Mouse (Mus musculus) testis, adult 2 months (tissue): ENCODE results near the gene Kcnmb2. TPM values are rescaled to one million over a fixed set of nuclear protein-coding genes. Genes with fewer than 3 reads are reported as not detected.
A peak's percentile ranks its signal among the peaks of the same experiment; 100 is the strongest.

Experiments
- H3K27ac ChIP-seq: fragments of 200-500 bp; 2 replicates; pipeline ENCODE4 v1.5.1; 2012; ENCODE audit warnings: low read depth, low read length; ENCODE audit not compliant: control insufficient read depth, insufficient read depth
- H3K27me3 ChIP-seq: fragments of 200-500 bp; 2 replicates; pipeline ENCODE4 v1.6.1; 2012; ENCODE audit warnings: mild to moderate bottlenecking, low read length, moderate library complexity; ENCODE audit not compliant: control insufficient read depth, insufficient read depth
- H3K36me3 ChIP-seq: fragments of 200-500 bp; 2 replicates; pipeline ENCODE4 v1.6.1; 2012; ENCODE audit warnings: mild to moderate bottlenecking, low read length; ENCODE audit not compliant: control insufficient read depth, insufficient read depth
- H3K4me1 ChIP-seq: fragments of 200-500 bp; 2 replicates; pipeline ENCODE4 v1.6.1; 2012; ENCODE audit warnings: low read length; ENCODE audit not compliant: control insufficient read depth, insufficient read depth
- H3K4me3 ChIP-seq: fragments of 200-500 bp; 2 replicates; pipeline ENCODE4 v1.5.1; 2012; ENCODE audit warnings: low read depth, mild to moderate bottlenecking, low read length, moderate library complexity, mixed read lengths; ENCODE audit not compliant: control insufficient read depth
- CTCF ChIP-seq: fragments of 200-500 bp; IDR thresholded peaks from 2 replicates; pipeline ENCODE4 v1.5.1; 2012; ENCODE audit warnings: low read depth, mild to moderate bottlenecking, inconsistent platforms, low read length, moderate library complexity; ENCODE audit not compliant: control insufficient read depth, insufficient read depth, insufficient replicate concordance
- POLR2A ChIP-seq: fragments of 200-500 bp; IDR thresholded peaks from 2 replicates; pipeline ENCODE4 v1.6.1; 2012; ENCODE audit warnings: low read depth, mild to moderate bottlenecking, inconsistent platforms, low read length, moderate library complexity; ENCODE audit not compliant: control insufficient read depth
- polyA plus RNA-seq: library from polyadenylated mRNA; depleted of rRNA; stranded (reverse); fragments of >200 nt; gene quantifications from 2 replicates; pipeline ENCODE4 v1.2.3, GENCODE M21; 2012; rRNA removed

Gene Kcnmb2
- polyA plus RNA-seq, result 0.10 and 0.49 TPM in 2 replicates

DNA sequence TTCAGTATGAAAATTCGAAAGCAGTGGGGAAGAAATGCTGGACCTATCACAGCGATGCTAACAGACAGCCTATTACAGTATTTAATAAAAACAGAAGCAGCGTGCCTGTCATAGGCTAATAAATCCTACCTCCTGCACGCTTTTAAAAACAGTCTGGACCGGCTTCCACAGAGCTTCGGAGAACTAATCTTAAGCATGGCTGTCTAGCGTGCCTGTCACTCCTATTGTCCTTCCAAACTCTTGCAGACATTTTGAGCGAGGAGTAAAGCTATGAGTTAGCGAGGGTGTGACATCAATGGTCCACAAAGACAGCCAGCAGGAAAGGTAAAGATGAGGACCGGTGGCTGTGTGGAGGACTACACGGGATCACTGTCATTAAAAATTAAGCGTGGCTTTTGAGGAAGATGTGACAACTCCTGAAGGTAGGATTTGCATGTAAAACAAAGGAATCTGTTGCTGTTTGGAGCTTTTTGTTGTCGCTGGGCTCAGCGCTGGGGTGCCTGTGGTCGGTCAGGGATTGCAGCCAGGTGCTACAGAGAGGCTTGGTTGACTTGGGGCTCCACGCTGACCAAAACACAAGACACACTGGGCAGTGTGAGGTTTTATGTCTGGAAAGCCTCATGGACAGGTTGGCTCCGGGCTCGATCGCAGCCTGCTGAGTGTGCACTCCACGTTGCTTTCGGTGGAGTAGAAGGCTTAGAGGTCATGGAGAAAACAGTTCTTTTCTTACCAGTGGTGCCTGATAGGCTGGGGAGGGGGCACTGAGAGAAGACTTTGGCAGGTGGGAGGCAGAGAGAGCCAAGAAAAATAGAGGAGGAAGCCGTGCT is at the start of gene Kcnmb2:
TSS of gene Kcnmb2 (plus strand) at position 4 of the 827 bp plus-strand sequence.
- Histone ChIP-seq H3K27ac (no peak within 1 kb of the TSS), H3K27me3 (no peaks in the 10 kb centered on the region)

DNA sequence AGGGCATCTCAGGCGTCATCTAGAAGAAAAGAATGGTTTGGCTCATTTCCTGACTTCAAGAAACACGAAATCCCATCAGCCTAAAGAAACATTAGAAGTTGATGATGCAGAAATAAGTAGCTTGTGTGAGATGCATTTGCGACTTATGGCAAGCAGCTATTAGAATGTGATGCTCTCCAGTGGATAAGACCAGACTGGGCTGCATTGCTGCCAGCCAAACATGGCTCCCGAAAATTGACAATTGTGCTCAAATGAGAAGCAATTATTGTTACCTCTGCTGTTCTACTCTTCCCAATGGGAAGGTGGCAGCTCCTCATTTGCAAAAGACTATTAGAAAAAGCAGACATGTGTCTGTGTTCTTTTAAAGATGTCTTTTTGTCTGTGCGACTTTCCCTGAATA is 38.8 kb upstream of the Kcnmb2 start:
- H3K27ac ChIP-seq, result no peak overlapping the region
- H3K4me3 ChIP-seq, result no peak overlapping the region
- no peaks in the 10 kb centered on the region for H3K36me3 ChIP-seq
- H3K4me1 ChIP-seq, result no peaks in the 10 kb centered on the region
- TF ChIP-seq POLR2A (no peak), CTCF (no peak)
- no peaks in the 10 kb centered on the region for H3K27me3 ChIP-seq

More for the DNA sequence above, at the start of gene Kcnmb2:
- no peaks in the 10 kb centered on the region for H3K4me1 ChIP-seq
- TF ChIP-seq CTCF, result no peak
- TF ChIP-seq POLR2A, result no peak
- no peaks in the 10 kb centered on the region for H3K36me3 ChIP-seq
- no peak within 1 kb of the TSS for H3K4me3 ChIP-seq

DNA sequence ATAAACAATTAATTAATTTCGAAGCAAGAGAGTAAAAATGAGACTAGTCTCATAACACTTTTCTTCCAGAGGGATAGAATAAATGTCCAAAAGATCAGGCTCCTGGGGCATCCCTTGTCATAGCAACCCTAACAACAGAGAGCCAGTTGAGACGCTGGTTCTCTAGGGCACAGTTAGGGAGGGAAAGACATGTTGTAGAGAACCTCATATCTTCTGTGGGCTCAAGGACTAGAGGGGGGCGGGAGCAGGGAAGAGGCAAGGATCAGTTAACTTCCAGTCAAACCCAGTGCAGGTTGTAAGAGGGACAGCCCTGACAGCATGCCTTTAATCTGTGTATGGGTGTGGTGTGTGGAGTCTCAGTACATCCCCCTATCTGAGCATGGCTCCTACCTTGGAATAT is 38.2 kb upstream of the Kcnmb2 start:
- Histone ChIP-seq H3K36me3 (no peaks in the 10 kb centered on the region), H3K27me3 (no peaks in the 10 kb centered on the region), H3K27ac (no peak overlapping the region), H3K4me3 (no peak overlapping the region), H3K4me1 (no peaks in the 10 kb centered on the region)
- no peak for TF ChIP-seq CTCF

DNA sequence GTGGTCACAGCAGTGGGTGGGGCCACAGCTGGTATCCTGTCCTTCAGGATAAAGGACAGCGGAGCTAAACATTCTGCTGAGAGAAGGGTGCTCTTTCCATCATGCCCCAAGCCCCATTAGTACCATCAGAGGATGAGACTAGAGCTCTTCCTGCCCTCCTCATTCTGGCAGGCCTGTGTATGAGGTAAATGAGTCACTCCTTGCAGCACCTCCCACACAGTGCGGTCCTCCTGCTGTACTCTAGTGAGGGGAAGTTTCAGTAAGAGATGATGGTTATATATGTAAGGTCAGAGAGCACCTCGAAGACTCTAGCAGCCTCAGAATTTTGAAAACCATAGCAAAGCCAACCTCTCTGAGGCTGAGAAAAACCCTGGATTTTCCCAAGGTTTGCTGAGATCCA is 30.8 kb upstream of the Kcnmb2 start:
- Histone ChIP-seq H3K27ac (no peak overlapping the region), H3K4me3 (no peak overlapping the region), H3K4me1 (no peaks in the 10 kb centered on the region), H3K36me3 (no peaks in the 10 kb centered on the region), H3K27me3 (no peaks in the 10 kb centered on the region)
- TF ChIP-seq POLR2A (no peak), CTCF (no peak)

DNA sequence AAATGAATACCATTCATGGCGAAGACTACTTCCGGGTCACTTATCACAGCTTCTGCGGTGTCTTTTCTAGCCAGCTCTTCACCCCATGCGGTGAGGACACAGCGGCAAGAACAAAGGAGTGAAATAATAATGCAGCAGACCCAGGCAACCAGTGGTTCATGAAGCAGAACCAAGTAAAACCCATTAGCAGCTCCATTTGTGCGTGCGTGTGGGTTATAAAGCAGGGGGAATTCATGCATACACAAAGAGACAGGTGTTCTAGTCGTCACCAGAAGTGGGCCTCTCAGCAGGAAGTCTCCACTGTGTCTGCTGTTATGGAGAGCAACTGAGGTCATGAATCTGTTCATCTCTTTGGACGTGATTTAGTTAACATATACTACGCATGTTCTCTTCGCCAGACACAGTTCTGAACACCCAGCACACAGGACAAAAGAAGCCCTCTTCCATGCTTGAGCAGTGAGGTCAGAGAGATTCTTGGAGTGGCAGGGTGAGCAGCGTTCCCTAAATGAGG is 19.6 kb upstream of the Kcnmb2 start:
- Histone ChIP-seq H3K4me1 (peaks cover 2% of the 10 kb centered on the region), H3K36me3 (no peaks in the 10 kb centered on the region), H3K27me3 (no peaks in the 10 kb centered on the region), H3K4me3 (0 out of 2 replicates have a peak overlapping the region, but pooled peaks have one; percentile 14), H3K27ac (no peak overlapping the region)
- TF ChIP-seq POLR2A (no peak), CTCF (no peak)

DNA sequence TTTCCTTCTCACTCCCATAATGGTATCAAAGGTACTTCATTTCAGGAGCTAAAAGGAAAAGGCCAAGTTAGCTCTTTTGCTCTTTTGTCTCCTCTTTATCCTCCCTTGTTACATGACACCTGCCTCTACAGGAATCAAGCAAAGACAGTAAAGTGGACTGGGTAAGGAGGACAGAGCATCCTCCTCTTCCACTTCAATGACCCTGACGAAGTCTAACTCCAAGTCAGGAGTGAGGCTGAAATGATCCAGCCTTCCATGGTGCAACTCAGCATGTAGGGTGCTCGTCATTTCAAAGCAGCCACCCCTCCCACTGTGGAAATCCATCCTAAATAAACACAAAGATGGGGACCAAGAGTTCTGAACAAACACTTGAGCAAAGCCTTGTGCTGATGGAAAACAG is 9.7 kb upstream of the Kcnmb2 start:
- Histone ChIP-seq H3K36me3 (no peaks in the 10 kb centered on the region), H3K4me3 (no peak overlapping the region), H3K4me1 (no peaks in the 10 kb centered on the region), H3K27me3 (no peaks in the 10 kb centered on the region), H3K27ac (no peak overlapping the region)
- TF ChIP-seq CTCF (no peak), POLR2A (no peak)

DNA sequence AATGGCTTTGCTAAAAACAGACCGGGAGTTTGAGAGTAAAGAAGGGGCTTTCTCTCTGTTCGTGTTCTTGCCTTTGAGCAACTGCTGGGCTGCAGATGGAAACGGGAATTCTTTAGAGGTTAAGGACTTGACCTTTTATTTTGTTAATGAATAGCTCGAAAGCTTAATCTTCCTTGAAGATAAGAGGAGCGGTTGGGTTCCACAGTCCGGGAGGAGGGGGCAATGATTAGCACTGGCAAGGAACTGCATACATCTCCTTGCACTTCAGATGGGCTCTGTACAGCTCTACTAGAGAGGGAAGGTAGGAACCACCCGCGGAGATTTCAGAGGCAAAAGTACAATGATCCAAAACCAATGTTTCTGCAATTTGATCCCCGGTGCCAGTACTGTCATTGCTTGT is 1.2 kb downstream of the Kcnmb2 start:
- TF ChIP-seq CTCF (no peak), POLR2A (no peak)
- H3K27me3 ChIP-seq, result no peaks in the 10 kb centered on the region
- no peaks in the 10 kb centered on the region for H3K36me3 ChIP-seq
- H3K4me3 ChIP-seq, result no peak overlapping the region
- no peak overlapping the region for H3K27ac ChIP-seq
- H3K4me1 ChIP-seq, result no peaks in the 10 kb centered on the region
